In genomic region chr3:135422856-135423607, GRCm38 (mm10) we compare ENCODE assay signal across 8 mouse cellular contexts. TPM values are rescaled to one million over a fixed set of nuclear protein-coding genes. Genes with fewer than 3 reads are reported as not detected.
DNase-seq lines count a peak whose midpoint lies in the region; ATAC-seq lines count a peak whose summit lies in the region.

No protein-coding gene starts in this region.

- peak overlapping the region; percentile 85 for H3K9ac ChIP-seq in intestine, embryonic 16.5 days (ENCODE audit: low read depth, low read length)

- peak overlapping the region; percentile 77 for H3K4me3 ChIP-seq in intestine, embryonic 16.5 days (ENCODE audit: low read length)
- H3K4me3 ChIP-seq in midbrain, embryonic 10.5 days, result peak overlapping the region; percentile 76

- peak; percentile 99 for ATAC-seq in intestine, embryonic 16.5 days

- H3K4me2 ChIP-seq in intestine, embryonic 16.5 days (ENCODE audit: low read depth, low read length), result peak overlapping the region; percentile 75

- H3K4me1 ChIP-seq in intestine, embryonic 16.5 days (ENCODE audit: control insufficient read depth, insufficient read depth, low read length), result peaks cover 3% of the 10 kb centered on the region; the same call in 1 of the 2 replicates
- peaks cover 25% of the 10 kb centered on the region for H3K4me1 ChIP-seq in midbrain, embryonic 10.5 days

- no peaks in the 10 kb centered on the region for H3K9me3 ChIP-seq in intestine, embryonic 16.5 days (ENCODE audit: control insufficient read depth, low read length)
- no peaks in the 10 kb centered on the region for H3K9me3 ChIP-seq in midbrain, embryonic 10.5 days (replicated peaks)

- no peaks in the 10 kb centered on the region for H3K27me3 ChIP-seq in intestine, embryonic 16.5 days (replicated peaks; ENCODE audit: control insufficient read depth, insufficient read depth, low read length)
- no peaks in the 10 kb centered on the region for H3K27me3 ChIP-seq in midbrain, embryonic 10.5 days (ENCODE audit: low read depth, poor library complexity, severe bottlenecking)

- peak overlapping the region; percentile 94 for H3K27ac ChIP-seq in intestine, embryonic 16.5 days (ENCODE audit: low read length)
- peak overlapping the region; percentile 98 for H3K27ac ChIP-seq in midbrain, embryonic 10.5 days (replicated peaks)

- H3K36me3 ChIP-seq in intestine, embryonic 16.5 days (ENCODE audit: control insufficient read depth, insufficient read depth, low read length), result peaks cover 2% of the 10 kb centered on the region; the same call in 1 of the 2 replicates
- peaks cover 5% of the 10 kb centered on the region; the same call in 1 of the 2 replicates for H3K36me3 ChIP-seq in midbrain, embryonic 10.5 days

- peak; percentile 92 for DNase-seq in adrenal gland, adult 2 months
- DNase-seq in embryo, embryonic 11 days, result peak; percentile 96
- DNase-seq in gastrocnemius, postnatal 36 days, result peak; percentile 74 to 87
- DNase-seq in left cerebral cortex, postnatal 36 days (ENCODE audit: low spot score in 2 of 2), result peak; percentile 89 to 92
- DNase-seq in midbrain, embryonic 10.5 days (ENCODE audit: low spot score), result peak; percentile 88
- DNase-seq in right cerebral cortex, postnatal 36 days (ENCODE audit: low spot score in 2 of 2), result peak; percentile 75 to 81
- peak; percentile 75 to 83 for DNase-seq in urinary bladder, postnatal 4 days (ENCODE audit: low spot score in 2 of 2)

- intact Hi-C loops in gastrocnemius, postnatal 36 days (cut with DNase I), result no loop called here
- intact Hi-C loops in left cerebral cortex, postnatal 36 days (cut with DNase I), result loop anchor here (2.0 kb wide), 1 partner anchor 16 kb away; the partner anchor contains the start of gene Ube2d3

- 0% methylated on average over 66 of the region's 103 CpGs for WGBS in intestine, embryonic 16.5 days
- under 1% methylated on average over 103 of the region's 103 CpGs for WGBS in midbrain, embryonic 10.5 days

RNA-seq across cellular contexts. Expression of gene Cisd2, which starts 0.7 kb away (rescaled TPM):
- total RNA-seq in adrenal gland, adult 2 months (2021), result 10 to 100 TPM; 25.4 to 31.0 TPM
- polyA plus RNA-seq in adrenal gland, adult 2 months (2012; rRNA removed), result 48.4 and 53.3 TPM in 2 replicates
- total RNA-seq in gastrocnemius, postnatal 36 days (2021), result 10 to 100 TPM; 25.8 to 30.9 TPM
- 61.2 and 61.9 TPM in 2 replicates for polyA plus RNA-seq in intestine, embryonic 16.5 days (2015; fragmentation: Nextera tagmentation; extraction: Ambion mirVana)
- 10 to 100 TPM; 37.5 to 38.5 TPM for total RNA-seq in left cerebral cortex, postnatal 36 days (2021)
- 87.4 and 94.2 TPM in 2 replicates for polyA plus RNA-seq in midbrain, embryonic 10.5 days (2016; fragmentation: Nextera tagmentation; extraction: Ambion mirVana)

RNA-seq across cellular contexts. Expression of gene Ube2d3, which starts 14.9 kb away (rescaled TPM):
- 100 to 1,000 TPM; 357 to 547 TPM for total RNA-seq in adrenal gland, adult 2 months (2021)
- 261 and 295 TPM in 2 replicates for polyA plus RNA-seq in adrenal gland, adult 2 months (2012; rRNA removed)
- 100 to 1,000 TPM; 267 to 296 TPM for total RNA-seq in gastrocnemius, postnatal 36 days (2021)
- 497 and 511 TPM in 2 replicates for polyA plus RNA-seq in intestine, embryonic 16.5 days (2015; fragmentation: Nextera tagmentation; extraction: Ambion mirVana)
- 100 to 1,000 TPM; 227 to 231 TPM for total RNA-seq in left cerebral cortex, postnatal 36 days (2021)
- polyA plus RNA-seq in midbrain, embryonic 10.5 days (2016; fragmentation: Nextera tagmentation; extraction: Ambion mirVana), result 548 and 568 TPM in 2 replicates

Comparison
In these comparisons a context has a peak if more than half of its experiments do, and no peak if none do; other contexts are left out.
1. Peak in every context shown above with its lines: DNase-seq, ATAC-seq, H3K4me3 ChIP-seq and H3K27ac ChIP-seq.